Mouse (Mus musculus): ENCODE measurements around the gene Mllt3. TPM values are rescaled to one million over a fixed set of nuclear protein-coding genes. Genes with fewer than 3 reads are reported as not detected.

Mllt3 gene
- total and polyA plus RNA-seq, 2 experiments from 2014 or later = 22.7 to 62.9 TPM

DNA sequence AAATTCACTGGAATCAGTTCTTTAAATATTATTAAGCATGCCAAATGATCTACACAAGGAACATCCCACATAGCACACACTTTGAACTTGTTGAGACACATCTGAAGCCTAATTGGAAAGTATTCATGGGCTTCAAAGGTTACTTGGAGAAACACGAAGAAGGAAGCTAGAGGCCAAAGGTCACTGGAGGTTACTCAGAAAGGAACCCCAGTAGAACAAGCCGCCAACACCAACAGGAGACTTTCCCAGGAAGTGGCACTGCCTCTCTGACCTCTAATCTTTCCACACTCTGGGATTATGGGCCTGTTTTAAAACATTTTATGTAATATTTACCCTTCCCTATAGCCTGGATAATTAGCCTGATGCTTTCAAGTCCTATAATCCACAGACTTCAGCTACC, 162.6 kb downstream of the Mllt3 start:
- H3K4me1 ChIP-seq (ENCODE audit: insufficient read depth, low read length) = no peaks in the 10 kb centered on the region
- 48% methylated on average over 2 of the region's 2 CpGs for WGBS
- H3K27ac ChIP-seq = no peak overlapping the region
- ATAC-seq (no peak), DNase-seq (ENCODE audit: low spot score) (no peak)
- H3K4me3 ChIP-seq (ENCODE audit: low read length) = no peak overlapping the region
- H3K27me3 ChIP-seq (ENCODE audit: insufficient read depth, low read length) = no peaks in the 10 kb centered on the region
- H3K36me3 ChIP-seq (ENCODE audit: insufficient read depth, low read length) = no peaks in the 10 kb centered on the region
- H3K4me2 ChIP-seq (ENCODE audit: low read depth, low read length) = no peak overlapping the region
- TF ChIP-seq CTCF (IDR thresholded peaks at IDR 0.05; ENCODE audit: low read depth) = no peak
- no peaks in the 10 kb centered on the region for H3K9me3 ChIP-seq (ENCODE audit: low read length)
- no peak overlapping the region for H3K9ac ChIP-seq (replicated peaks; ENCODE audit: low read length)

DNA sequence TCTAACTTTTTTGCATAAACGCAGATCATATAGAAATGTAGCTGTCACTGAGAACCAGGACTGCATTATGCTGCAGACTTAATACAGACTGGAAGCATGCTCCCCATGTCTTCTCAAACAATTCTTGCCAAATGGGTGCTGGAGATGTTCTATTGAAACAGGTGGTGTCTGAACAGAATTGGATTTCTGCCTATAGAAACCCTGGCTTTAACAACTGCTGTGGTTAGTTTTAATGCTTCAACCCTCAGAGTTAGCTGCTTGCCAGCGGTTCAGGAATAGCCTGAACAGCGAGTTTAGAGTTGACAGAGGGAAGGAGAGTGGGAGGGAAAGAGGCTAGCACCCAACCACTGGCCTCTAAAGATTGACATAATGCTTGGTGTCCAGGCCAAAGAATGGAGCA, 166.6 kb downstream of the Mllt3 start:
- Histone ChIP-seq H3K4me2 (ENCODE audit: low read depth, low read length) (no peak overlapping the region), H3K9ac (replicated peaks; ENCODE audit: low read length) (no peak overlapping the region), H3K9me3 (ENCODE audit: low read length) (no peaks in the 10 kb centered on the region), H3K27ac (no peak overlapping the region), H3K27me3 (ENCODE audit: insufficient read depth, low read length) (no peaks in the 10 kb centered on the region), H3K36me3 (ENCODE audit: insufficient read depth, low read length) (no peaks in the 10 kb centered on the region), H3K4me3 (ENCODE audit: low read length) (no peak overlapping the region), H3K4me1 (ENCODE audit: insufficient read depth, low read length) (peaks cover 5% of the 10 kb centered on the region; the same call in 1 of the 2 replicates)
- DNase-seq (ENCODE audit: low spot score) = no peak
- TF ChIP-seq CTCF (IDR thresholded peaks at IDR 0.05; ENCODE audit: low read depth) = no peak
- ATAC-seq = no peak
- WGBS = 65% methylated on average over 3 of the region's 3 CpGs

DNA sequence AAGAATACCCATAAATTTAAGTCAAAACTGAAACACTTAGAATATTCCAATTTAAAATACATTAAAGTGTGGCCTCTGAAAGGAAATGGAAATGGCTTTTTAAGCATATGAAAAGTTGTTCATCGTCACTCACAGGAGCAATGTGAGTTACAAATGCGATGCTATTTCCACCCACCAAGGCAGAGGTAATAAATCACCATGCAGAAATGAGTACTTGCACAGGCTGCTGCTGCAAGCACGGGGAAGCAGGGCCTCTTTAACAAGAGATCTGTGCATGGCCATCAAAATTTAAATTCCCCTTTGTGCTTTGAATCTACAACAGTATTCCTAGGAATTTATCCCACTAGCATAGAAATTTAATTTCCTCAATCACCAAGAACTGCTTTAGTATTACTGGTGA, 167.3 kb downstream of the Mllt3 start:
- no peak for ATAC-seq
- Histone ChIP-seq H3K4me2 (ENCODE audit: low read depth, low read length) (no peak overlapping the region), H3K27me3 (ENCODE audit: insufficient read depth, low read length) (no peaks in the 10 kb centered on the region), H3K4me3 (ENCODE audit: low read length) (no peak overlapping the region), H3K9me3 (ENCODE audit: low read length) (no peaks in the 10 kb centered on the region), H3K27ac (no peak overlapping the region), H3K4me1 (ENCODE audit: insufficient read depth, low read length) (peaks cover 5% of the 10 kb centered on the region; the same call in 1 of the 2 replicates), H3K9ac (replicated peaks; ENCODE audit: low read length) (no peak overlapping the region), H3K36me3 (ENCODE audit: insufficient read depth, low read length) (no peaks in the 10 kb centered on the region)
- TF ChIP-seq CTCF (IDR thresholded peaks at IDR 0.05; ENCODE audit: low read depth) = no peak
- WGBS = 46% methylated on average over 3 of the region's 3 CpGs
- peak; percentile 11 for DNase-seq (ENCODE audit: low spot score)

DNA sequence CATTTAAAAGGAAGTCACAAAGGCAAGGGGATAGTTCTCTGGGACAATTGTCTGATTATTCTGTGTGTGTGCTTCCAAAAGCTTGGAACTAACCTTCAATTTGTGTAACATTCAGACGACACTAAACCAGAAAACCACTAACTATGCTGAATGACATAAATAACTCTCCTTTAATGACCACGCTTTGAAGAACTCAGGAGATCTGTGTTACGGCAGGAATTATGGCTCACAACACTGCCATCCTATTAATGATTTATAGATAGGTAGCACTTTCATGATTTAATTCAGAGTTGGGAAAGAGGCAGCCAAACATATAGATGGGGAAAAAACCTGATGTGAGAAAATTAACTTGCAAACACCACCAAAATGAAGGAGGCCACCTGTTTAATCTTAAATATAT, 168.1 kb downstream of the Mllt3 start:
- Histone ChIP-seq H3K9me3 (ENCODE audit: low read length) (no peaks in the 10 kb centered on the region), H3K4me1 (ENCODE audit: insufficient read depth, low read length) (peaks cover 5% of the 10 kb centered on the region; the same call in 1 of the 2 replicates), H3K27me3 (ENCODE audit: insufficient read depth, low read length) (no peaks in the 10 kb centered on the region), H3K4me2 (ENCODE audit: low read depth, low read length) (no peak overlapping the region), H3K27ac (no peak overlapping the region), H3K9ac (replicated peaks; ENCODE audit: low read length) (no peak overlapping the region), H3K4me3 (ENCODE audit: low read length) (no peak overlapping the region), H3K36me3 (ENCODE audit: insufficient read depth, low read length) (no peaks in the 10 kb centered on the region)
- 77% methylated on average over 3 of the region's 3 CpGs for WGBS
- no peak for DNase-seq (ENCODE audit: low spot score)
- no peak for TF ChIP-seq CTCF (IDR thresholded peaks at IDR 0.05; ENCODE audit: low read depth)
- no peak for ATAC-seq

DNA sequence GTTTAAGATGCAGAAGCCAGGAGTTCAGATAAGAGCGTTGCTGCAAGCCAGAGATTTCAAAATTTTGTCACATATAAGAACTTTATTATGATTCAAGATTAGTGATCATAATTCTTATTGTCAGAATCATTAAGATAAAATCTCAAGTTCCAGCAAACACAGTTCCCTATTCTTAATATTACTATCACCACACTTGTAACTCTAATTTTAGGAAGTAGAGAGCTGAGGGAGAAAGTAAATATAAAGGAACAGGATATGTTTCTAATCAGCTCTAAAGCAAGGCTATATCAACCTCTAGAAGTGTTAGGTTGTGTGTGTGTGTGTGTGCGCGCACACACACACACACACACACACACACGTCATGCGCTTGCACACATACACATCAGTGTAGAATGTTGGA, 170.0 kb downstream of the Mllt3 start:
- Histone ChIP-seq H3K9me3 (ENCODE audit: low read length) (no peaks in the 10 kb centered on the region), H3K27ac (no peak overlapping the region), H3K4me3 (ENCODE audit: low read length) (no peak overlapping the region), H3K36me3 (ENCODE audit: insufficient read depth, low read length) (no peaks in the 10 kb centered on the region), H3K27me3 (ENCODE audit: insufficient read depth, low read length) (no peaks in the 10 kb centered on the region), H3K4me2 (ENCODE audit: low read depth, low read length) (no peak overlapping the region), H3K4me1 (ENCODE audit: insufficient read depth, low read length) (peaks cover 5% of the 10 kb centered on the region; the same call in 1 of the 2 replicates), H3K9ac (replicated peaks; ENCODE audit: low read length) (no peak overlapping the region)
- ATAC-seq (no peak), DNase-seq (ENCODE audit: low spot score) (no peak)
- TF ChIP-seq CTCF (IDR thresholded peaks at IDR 0.05; ENCODE audit: low read depth) = no peak
- WGBS = 95% methylated on average over 5 of the region's 5 CpGs

- Histone ChIP-seq H3K4me2 (ENCODE audit: low read depth, low read length) (no peak overlapping the region), H3K9me3 (ENCODE audit: low read length) (no peaks in the 10 kb centered on the region), H3K27me3 (ENCODE audit: insufficient read depth, low read length) (no peaks in the 10 kb centered on the region), H3K9ac (replicated peaks; ENCODE audit: low read length) (no peak overlapping the region), H3K4me3 (ENCODE audit: low read length) (no peak overlapping the region), H3K27ac (no peak overlapping the region), H3K4me1 (ENCODE audit: insufficient read depth, low read length) (peaks cover 5% of the 10 kb centered on the region; the same call in 1 of the 2 replicates), H3K36me3 (ENCODE audit: insufficient read depth, low read length) (no peaks in the 10 kb centered on the region)
- ATAC-seq (no peak), DNase-seq (ENCODE audit: low spot score) (no peak)
- TF ChIP-seq CTCF (IDR thresholded peaks at IDR 0.05; ENCODE audit: low read depth) = no peak
- 93% methylated on average over 5 of the region's 5 CpGs for WGBS
Measured at GRCm38 (mm10) chr4:87860723-87861122, 172.4 kb downstream of the Mllt3 start.

DNA sequence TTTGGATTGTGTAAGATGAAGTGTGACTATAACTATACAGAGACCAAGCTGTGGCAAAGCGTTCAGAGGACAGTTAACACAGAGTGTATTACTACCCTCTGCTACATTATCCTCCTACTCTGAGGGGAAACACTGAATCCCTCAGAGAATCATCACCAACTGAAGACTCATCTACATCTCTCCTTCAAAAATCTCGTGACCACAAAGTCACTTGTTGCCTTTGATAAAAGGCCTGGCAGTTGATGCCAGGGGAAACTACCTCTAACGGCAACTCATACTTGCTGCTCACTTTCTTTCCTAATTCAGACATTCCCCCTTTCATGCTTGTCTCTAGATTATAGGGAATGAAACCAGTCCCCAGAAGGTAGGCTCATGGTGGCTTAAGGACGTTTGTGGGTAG, 174.0 kb downstream of the Mllt3 start:
- no peak for TF ChIP-seq CTCF (IDR thresholded peaks at IDR 0.05; ENCODE audit: low read depth)
- WGBS = 80% methylated on average over 4 of the region's 4 CpGs
- Histone ChIP-seq H3K9me3 (ENCODE audit: low read length) (no peaks in the 10 kb centered on the region), H3K27me3 (ENCODE audit: insufficient read depth, low read length) (no peaks in the 10 kb centered on the region), H3K4me2 (ENCODE audit: low read depth, low read length) (no peak overlapping the region), H3K9ac (replicated peaks; ENCODE audit: low read length) (no peak overlapping the region), H3K4me3 (ENCODE audit: low read length) (no peak overlapping the region), H3K27ac (no peak overlapping the region), H3K36me3 (ENCODE audit: insufficient read depth, low read length) (no peaks in the 10 kb centered on the region), H3K4me1 (ENCODE audit: insufficient read depth, low read length) (no peaks in the 10 kb centered on the region)
- no peak for DNase-seq (ENCODE audit: low spot score)
- ATAC-seq = no peak
